Mouse (Mus musculus): Measurements from ENCODE around the gene Krt13. TPM values are rescaled to one million over a fixed set of nuclear protein-coding genes. Genes with fewer than 3 reads are reported as not detected.

The Krt13 gene
- not detected for polyA plus RNA-seq (2014; fragmentation: Illumina TruSeq; extraction: RNeasy Lipid Tissue Mini Kit (QIAGEN cat#74804); ENCODE audit: low read depth, low replicate concordance)

GRCm38 (mm10) chr11:100121466-100121865, at the start of gene Krt13:
Gene Krt13 (minus strand): TSS chr11:100121566.

GRCm38 (mm10) chr11:100148615-100149330, 27.4 kb upstream of the Krt13 start, which contains the start of gene Krt19:
Gene Krt19 (minus strand): TSS chr11:100148665.

GRCm38 (mm10) chr11:100135731-100136130, 14.4 kb upstream of the Krt13 start, which contains the start of gene Krt15:
Gene Krt15 (minus strand): TSS chr11:100135928.

GRCm38 (mm10) chr11:100105576-100106122, 15.7 kb downstream of the Krt13 start, which contains the start of gene Krt36:
Gene Krt36 (minus strand): TSS chr11:100105626.

GRCm38 (mm10) chr11:100096141-100096540, 25.2 kb downstream of the Krt13 start, which contains the start of gene Krt35:
Gene Krt35 (minus strand): TSS chr11:100096241.

GRCm38 (mm10) chr11:100087861-100088260, 33.5 kb downstream of the Krt13 start, which contains the start of gene Krt32:
Gene Krt32 (minus strand): TSS chr11:100088226.

Other genes with a start within 250 kb of the Krt13 start
- not detected for gene Krtap9-1, start 248.2 kb downstream of the Krt13 start, polyA plus RNA-seq (2014; fragmentation: Illumina TruSeq; extraction: RNeasy Lipid Tissue Mini Kit (QIAGEN cat#74804); ENCODE audit: low read depth, low replicate concordance)
- not detected for gene Gm11567, start 242.4 kb downstream of the Krt13 start, polyA plus RNA-seq (2014; fragmentation: Illumina TruSeq; extraction: RNeasy Lipid Tissue Mini Kit (QIAGEN cat#74804); ENCODE audit: low read depth, low replicate concordance)
- gene Krtap31-1, start 213.6 kb downstream of the Krt13 start, polyA plus RNA-seq (2014; fragmentation: Illumina TruSeq; extraction: RNeasy Lipid Tissue Mini Kit (QIAGEN cat#74804); ENCODE audit: low read depth, low replicate concordance): not detected
- gene Gm11565, start 206.8 kb downstream of the Krt13 start, polyA plus RNA-seq (2014; fragmentation: Illumina TruSeq; extraction: RNeasy Lipid Tissue Mini Kit (QIAGEN cat#74804); ENCODE audit: low read depth, low replicate concordance): not detected
- not detected for gene Krtap31-2, start 185.3 kb downstream of the Krt13 start, polyA plus RNA-seq (2014; fragmentation: Illumina TruSeq; extraction: RNeasy Lipid Tissue Mini Kit (QIAGEN cat#74804); ENCODE audit: low read depth, low replicate concordance)
- not detected for gene Krtap9-5, start 173.1 kb downstream of the Krt13 start, polyA plus RNA-seq (2014; fragmentation: Illumina TruSeq; extraction: RNeasy Lipid Tissue Mini Kit (QIAGEN cat#74804); ENCODE audit: low read depth, low replicate concordance)
- gene Krtap29-1, start 142.5 kb downstream of the Krt13 start, polyA plus RNA-seq (2014; fragmentation: Illumina TruSeq; extraction: RNeasy Lipid Tissue Mini Kit (QIAGEN cat#74804); ENCODE audit: low read depth, low replicate concordance): not detected
- not detected for gene Krtap16-1, start 135.0 kb downstream of the Krt13 start, polyA plus RNA-seq (2014; fragmentation: Illumina TruSeq; extraction: RNeasy Lipid Tissue Mini Kit (QIAGEN cat#74804); ENCODE audit: low read depth, low replicate concordance)
- gene Krtap17-1, start 127.6 kb downstream of the Krt13 start, polyA plus RNA-seq (2014; fragmentation: Illumina TruSeq; extraction: RNeasy Lipid Tissue Mini Kit (QIAGEN cat#74804); ENCODE audit: low read depth, low replicate concordance): not detected
- not detected for gene Krt33a, start 105.4 kb downstream of the Krt13 start, polyA plus RNA-seq (2014; fragmentation: Illumina TruSeq; extraction: RNeasy Lipid Tissue Mini Kit (QIAGEN cat#74804); ENCODE audit: low read depth, low replicate concordance)
- not detected for gene Krt33b, start 91.7 kb downstream of the Krt13 start, polyA plus RNA-seq (2014; fragmentation: Illumina TruSeq; extraction: RNeasy Lipid Tissue Mini Kit (QIAGEN cat#74804); ENCODE audit: low read depth, low replicate concordance)
- gene Krt34, start 80.0 kb downstream of the Krt13 start, polyA plus RNA-seq (2014; fragmentation: Illumina TruSeq; extraction: RNeasy Lipid Tissue Mini Kit (QIAGEN cat#74804); ENCODE audit: low read depth, low replicate concordance): not detected
- not detected for gene Krt31, start 71.0 kb downstream of the Krt13 start, polyA plus RNA-seq (2014; fragmentation: Illumina TruSeq; extraction: RNeasy Lipid Tissue Mini Kit (QIAGEN cat#74804); ENCODE audit: low read depth, low replicate concordance)
- gene Krt32, start 33.3 kb downstream of the Krt13 start, polyA plus RNA-seq (2014; fragmentation: Illumina TruSeq; extraction: RNeasy Lipid Tissue Mini Kit (QIAGEN cat#74804); ENCODE audit: low read depth, low replicate concordance): not detected
- not detected for gene Krt35, start 25.3 kb downstream of the Krt13 start, polyA plus RNA-seq (2014; fragmentation: Illumina TruSeq; extraction: RNeasy Lipid Tissue Mini Kit (QIAGEN cat#74804); ENCODE audit: low read depth, low replicate concordance)
- not detected for gene Krt36, start 15.9 kb downstream of the Krt13 start, polyA plus RNA-seq (2014; fragmentation: Illumina TruSeq; extraction: RNeasy Lipid Tissue Mini Kit (QIAGEN cat#74804); ENCODE audit: low read depth, low replicate concordance)
- not detected for gene Krt15, start 14.4 kb upstream of the Krt13 start, polyA plus RNA-seq (2014; fragmentation: Illumina TruSeq; extraction: RNeasy Lipid Tissue Mini Kit (QIAGEN cat#74804); ENCODE audit: low read depth, low replicate concordance)
- 104 TPM for gene Krt19, start 27.1 kb upstream of the Krt13 start, polyA plus RNA-seq (2014; fragmentation: Illumina TruSeq; extraction: RNeasy Lipid Tissue Mini Kit (QIAGEN cat#74804); ENCODE audit: low read depth, low replicate concordance)
- gene Krt9, start 71.7 kb upstream of the Krt13 start, polyA plus RNA-seq (2014; fragmentation: Illumina TruSeq; extraction: RNeasy Lipid Tissue Mini Kit (QIAGEN cat#74804); ENCODE audit: low read depth, low replicate concordance): not detected
- gene Krt14, start 86.0 kb upstream of the Krt13 start, polyA plus RNA-seq (2014; fragmentation: Illumina TruSeq; extraction: RNeasy Lipid Tissue Mini Kit (QIAGEN cat#74804); ENCODE audit: low read depth, low replicate concordance): not detected
- gene Krt16, start 127.3 kb upstream of the Krt13 start, polyA plus RNA-seq (2014; fragmentation: Illumina TruSeq; extraction: RNeasy Lipid Tissue Mini Kit (QIAGEN cat#74804); ENCODE audit: low read depth, low replicate concordance): not detected
- not detected for gene Krt17, start 139.5 kb upstream of the Krt13 start, polyA plus RNA-seq (2014; fragmentation: Illumina TruSeq; extraction: RNeasy Lipid Tissue Mini Kit (QIAGEN cat#74804); ENCODE audit: low read depth, low replicate concordance)
- gene Krt42, start 148.3 kb upstream of the Krt13 start, polyA plus RNA-seq (2014; fragmentation: Illumina TruSeq; extraction: RNeasy Lipid Tissue Mini Kit (QIAGEN cat#74804); ENCODE audit: low read depth, low replicate concordance): not detected
- gene Eif1, start 198.3 kb upstream of the Krt13 start, polyA plus RNA-seq (2014; fragmentation: Illumina TruSeq; extraction: RNeasy Lipid Tissue Mini Kit (QIAGEN cat#74804); ENCODE audit: low read depth, low replicate concordance): 1,895 TPM
- not detected for gene Gast, start 212.8 kb upstream of the Krt13 start, polyA plus RNA-seq (2014; fragmentation: Illumina TruSeq; extraction: RNeasy Lipid Tissue Mini Kit (QIAGEN cat#74804); ENCODE audit: low read depth, low replicate concordance)
- gene Hap1, start 234.6 kb upstream of the Krt13 start, polyA plus RNA-seq (2014; fragmentation: Illumina TruSeq; extraction: RNeasy Lipid Tissue Mini Kit (QIAGEN cat#74804); ENCODE audit: low read depth, low replicate concordance): 0.54 TPM

Data from sigmoid colon, adult 10 weeks (tissue).